Mouse (Mus musculus) erythroblast, embryonic 14.5 days (primary cell): Measurements from ENCODE around the gene Tmem94.

ENCODE experiments used
- GATA1 ChIP-seq: IDR thresholded peaks from 2 replicates; pipeline ENCODE4 v1.6.1; 2012; ENCODE audit warnings: low read length, inconsistent platforms, mixed read lengths
- TAL1 ChIP-seq: IDR thresholded peaks from 3 replicates; pipeline ENCODE4 v1.6.1; 2012; ENCODE audit warnings: low read length, inconsistent platforms, mixed read lengths

- TF ChIP-seq GATA1 = no peak
- TF ChIP-seq TAL1 = no peak
Measured at GRCm38 (mm10) chr11:115817331-115817730, 52.1 kb downstream of the Tmem94 start.
